Mouse (Mus musculus) heart, adult 2 months (tissue): ENCODE measurements around the gene Atg7.

Experiments
- CTCF ChIP-seq: fragments of 200-600 bp; IDR thresholded peaks from 2 replicates; pipeline ENCODE4 v1.8.1; 2022; ENCODE audit warnings: antibody characterized with exemption, mild to moderate bottlenecking, moderate library complexity
- EP300 ChIP-seq: fragments of 200-500 bp; IDR thresholded peaks from 2 replicates; pipeline ENCODE4 v1.6.1; 2011; ENCODE audit warnings: low read depth, low read length, control low read depth; ENCODE audit not compliant: insufficient read depth

DNA sequence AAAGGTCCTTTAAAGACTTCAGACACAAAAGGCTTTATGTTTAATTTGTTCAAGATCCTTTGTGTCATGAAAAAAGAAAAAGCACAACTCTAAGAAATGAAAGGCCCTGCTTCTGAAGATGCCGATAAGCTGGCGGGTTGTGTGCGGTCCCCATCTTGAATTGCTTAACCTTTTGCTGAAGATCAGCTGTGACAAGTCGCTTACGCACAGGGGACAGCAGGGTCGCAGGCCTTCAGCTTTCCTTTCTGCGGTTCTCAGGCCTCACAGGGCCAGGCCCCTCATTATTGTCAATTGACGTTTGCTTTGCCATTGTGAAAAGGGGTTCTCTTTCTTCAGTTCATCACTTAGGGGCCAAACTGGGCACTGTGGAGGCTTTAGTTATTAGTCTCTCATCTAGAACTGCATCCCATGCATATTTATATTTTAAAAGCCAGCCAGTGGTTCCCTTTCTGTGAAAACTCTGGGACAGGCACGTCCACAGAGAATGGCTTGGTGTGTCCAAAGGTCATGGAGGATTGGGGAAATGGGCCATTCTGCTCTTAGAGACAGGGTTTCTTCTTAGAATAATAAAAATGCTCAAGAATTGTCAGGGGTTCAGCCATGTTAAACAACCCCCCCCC lies 39.3 kb downstream of the Atg7 start:
- TF ChIP-seq CTCF (no peak), EP300 (no peak)
